Mouse (Mus musculus) thymus, postnatal 4 days (tissue): ENCODE results near the gene Kcnj3.
"Not testable (repeated sequence)": the region's sequence is repeated elsewhere in the genome, so short reads cannot be mapped to it uniquely, and the experiment has no call there.

ENCODE experiments used
- DNase-seq: peaks from one replicate; pipeline ENCODE4 v3.0.0; 2021

The Kcnj3 gene

DNA sequence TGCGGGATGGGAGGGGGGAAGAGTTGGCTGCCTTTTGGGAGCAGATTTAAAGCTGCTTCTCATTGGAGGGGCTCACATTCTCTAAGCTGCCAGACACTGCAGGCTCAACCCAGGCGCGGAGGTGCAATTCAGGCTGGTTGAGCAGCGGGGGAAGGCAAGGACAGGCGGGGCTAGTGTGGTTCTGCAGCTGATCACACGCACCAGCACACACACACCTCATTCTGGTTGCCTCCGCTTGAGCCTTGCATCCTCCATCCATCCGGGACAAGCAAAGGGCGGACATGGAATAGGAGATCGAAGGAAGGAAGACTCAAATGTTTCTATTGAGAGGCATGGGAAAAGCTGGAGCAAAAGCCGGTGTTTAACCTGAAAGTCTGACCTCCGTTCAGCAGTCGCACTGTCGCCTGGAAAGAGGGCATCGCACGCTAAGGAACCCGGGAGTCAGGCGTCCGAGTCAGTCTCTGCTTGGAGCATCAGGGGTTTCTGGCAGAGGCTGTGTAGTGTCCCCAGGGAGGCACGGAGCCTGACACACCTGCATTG is at the start of gene Kcnj3:
Gene Kcnj3, plus strand, starts transcription at position 250 of the 540 bp plus-strand sequence.
- DNase-seq = no peak

DNA sequence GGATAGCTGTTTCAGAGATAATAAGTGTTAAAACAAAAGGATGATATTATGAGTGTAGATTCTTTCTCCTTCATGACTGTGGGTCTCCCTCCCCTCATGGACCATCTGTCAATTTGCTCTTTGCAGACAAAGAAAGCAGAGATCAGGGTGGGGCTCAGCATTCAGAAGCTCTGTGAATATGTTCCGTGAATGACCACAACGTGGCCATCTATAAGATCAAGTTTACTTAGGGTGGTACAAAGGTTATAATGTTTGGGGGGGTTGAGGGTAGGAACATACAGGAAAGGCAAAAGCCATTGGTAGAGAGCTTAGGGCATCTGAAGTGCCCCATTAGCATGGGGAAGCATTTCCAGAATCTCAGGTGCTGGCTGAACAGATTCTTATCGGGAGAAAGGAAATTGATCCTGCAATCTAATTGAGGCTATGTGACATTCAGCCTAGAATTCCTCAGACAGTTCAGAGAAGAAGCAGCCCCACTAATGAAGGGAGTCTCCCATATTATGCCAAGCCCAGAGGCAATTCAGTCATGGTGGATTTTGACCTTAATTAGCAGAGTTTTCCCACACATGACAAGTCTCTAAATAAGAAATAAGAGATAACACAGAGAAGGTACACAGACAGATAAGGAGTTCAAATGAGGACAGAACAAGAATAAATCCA is 45.3 kb upstream of the Kcnj3 start:
- DNase-seq = no peak

DNA sequence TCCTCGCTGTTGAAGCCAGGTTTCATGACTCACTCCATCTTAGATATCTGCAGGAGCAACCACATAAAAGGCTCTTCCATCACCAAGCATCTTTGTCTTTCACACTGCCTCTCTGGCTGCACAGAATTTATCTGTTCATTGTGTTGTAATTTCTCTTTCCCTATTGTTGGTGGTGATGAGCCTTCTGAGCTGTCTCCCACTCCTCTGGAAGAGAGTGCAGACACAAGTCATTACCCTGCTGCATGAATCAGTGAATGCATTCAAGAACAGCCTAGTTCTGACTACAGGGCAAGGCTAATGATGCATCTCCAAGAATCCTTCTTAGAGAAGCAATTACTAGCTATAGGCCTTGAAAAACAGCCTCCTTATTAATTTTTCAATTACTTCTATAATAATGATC is 30.5 kb upstream of the Kcnj3 start:
- DNase-seq = no peak

DNA sequence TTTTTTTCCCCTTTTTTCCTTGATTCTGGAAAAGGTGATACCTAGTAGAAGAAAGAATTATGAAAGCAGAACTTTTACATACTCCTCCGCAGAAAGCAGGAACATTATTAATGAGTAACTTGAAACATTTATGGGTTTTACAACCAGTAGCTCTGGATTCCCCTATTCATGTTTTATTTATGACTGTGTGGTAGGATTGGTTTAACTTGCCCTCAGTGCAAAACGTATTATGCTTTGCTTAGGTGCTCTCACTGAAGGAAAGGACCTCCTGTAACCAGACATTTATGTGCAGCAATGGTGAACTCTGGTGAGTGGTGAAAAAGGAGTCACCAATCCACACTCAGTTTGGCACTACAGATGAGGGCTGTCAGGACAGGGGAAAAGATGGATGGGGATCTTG is 8.1 kb upstream of the Kcnj3 start:
- no peak for DNase-seq

DNA sequence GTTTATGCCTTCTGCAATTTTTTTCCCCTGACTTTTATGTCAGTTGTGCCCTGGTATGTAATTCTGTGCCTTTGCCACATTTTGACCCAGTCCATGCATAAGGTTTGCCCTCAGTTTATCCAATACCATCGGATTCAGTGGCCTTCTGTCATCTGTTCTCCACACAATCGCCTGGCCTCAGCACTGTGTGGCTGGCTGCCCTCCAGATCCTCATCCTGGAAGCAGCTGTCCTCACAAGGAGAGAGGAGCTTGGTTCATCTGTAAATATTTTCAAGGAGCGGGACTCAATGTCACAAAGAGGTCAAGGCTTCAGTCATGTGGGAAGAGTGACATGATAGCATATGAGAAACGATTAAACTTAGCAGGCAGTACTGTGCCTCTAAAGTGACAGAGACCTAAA is 3.7 kb upstream of the Kcnj3 start:
- DNase-seq = no peak

DNA sequence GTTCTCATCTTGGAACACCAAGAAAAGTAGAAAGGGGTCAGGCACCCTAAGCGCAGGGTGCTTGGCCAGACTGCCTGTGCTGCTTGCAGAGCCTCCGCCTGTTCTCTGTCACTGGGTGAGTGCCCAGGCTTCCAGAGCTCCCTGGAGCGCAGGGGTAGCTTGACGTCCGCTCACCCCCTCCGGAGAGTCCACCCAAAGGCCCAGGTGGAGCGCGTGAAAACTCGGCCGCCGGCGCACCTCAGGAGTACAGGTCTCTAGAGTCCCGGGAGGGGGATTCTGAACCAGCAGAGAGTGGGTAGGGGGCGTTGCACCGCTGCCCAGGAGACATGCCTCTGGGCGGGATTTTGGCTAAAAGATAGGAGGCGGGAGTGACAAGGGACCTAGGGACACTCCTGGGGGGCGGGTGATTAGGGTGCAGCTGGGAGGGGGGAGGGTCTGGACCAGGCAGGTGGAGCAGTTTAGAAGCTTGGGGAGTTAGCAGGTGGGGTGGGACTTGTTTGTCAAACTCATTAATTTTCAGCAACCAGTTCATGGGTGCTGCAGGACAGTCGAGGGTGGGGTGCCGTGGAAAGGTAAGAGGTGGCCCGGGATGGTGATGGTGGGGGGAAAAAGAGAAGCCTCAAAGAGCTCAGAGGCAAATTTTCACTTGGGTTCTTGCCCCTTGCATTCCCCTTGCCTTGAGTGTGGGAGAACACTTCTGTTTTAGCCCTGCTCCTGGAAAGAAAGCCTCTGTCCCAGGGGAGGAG is 664 bp downstream of the Kcnj3 start:
- no peak for DNase-seq

DNA sequence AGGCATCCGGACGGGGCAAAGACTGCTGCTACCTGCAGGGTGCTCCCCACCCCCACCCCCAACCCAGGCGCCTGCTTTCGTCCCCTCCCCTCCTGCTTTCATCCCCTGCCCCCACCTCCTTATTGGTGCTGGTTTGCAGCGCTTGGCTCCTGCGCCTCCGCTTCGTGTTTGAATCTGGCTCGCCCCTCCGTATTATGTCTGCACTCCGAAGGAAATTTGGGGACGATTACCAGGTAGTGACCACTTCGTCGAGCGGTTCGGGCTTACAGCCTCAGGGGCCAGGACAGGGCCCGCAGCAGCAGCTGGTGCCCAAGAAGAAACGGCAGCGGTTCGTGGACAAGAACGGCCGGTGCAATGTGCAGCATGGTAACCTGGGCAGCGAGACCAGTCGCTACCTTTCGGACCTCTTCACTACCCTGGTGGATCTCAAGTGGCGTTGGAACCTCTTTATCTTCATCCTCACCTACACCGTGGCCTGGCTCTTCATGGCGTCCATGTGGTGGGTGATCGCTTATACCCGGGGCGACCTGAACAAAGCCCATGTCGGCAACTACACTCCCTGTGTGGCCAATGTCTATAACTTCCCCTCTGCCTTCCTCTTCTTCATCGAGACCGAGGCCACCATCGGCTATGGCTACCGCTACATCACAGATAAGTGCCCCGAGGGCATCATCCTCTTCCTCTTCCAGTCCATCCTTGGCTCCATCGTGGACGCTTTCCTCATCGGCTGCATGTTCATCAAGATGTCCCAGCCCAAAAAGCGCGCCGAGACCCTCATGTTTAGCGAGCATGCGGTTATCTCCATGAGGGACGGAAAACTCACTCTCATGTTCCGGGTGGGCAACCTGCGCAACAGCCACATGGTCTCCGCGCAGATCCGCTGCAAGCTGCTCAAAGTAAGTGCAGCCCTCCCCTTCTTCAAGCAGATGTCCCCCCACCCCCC is 1.5 kb downstream of the Kcnj3 start:
- no peak for DNase-seq

DNA sequence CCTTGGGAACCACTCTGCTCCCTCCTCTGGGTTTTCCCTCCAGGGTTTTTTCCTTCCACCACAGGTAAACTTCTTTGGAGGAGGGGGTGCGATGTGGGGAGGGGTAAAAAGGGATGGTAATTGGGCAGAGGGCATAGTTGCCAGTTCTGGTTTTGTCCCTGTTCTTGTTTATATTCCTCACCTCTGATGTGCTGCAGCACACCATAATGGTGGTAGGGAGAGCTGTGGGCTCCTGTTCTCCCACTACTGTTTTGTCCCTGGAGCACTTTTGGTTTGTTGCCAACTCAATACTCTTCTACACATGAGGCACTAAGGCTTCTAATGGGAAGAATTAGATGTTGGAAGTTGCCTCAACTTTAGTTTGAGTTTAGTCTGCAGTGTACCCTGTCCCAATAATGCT is 2.2 kb downstream of the Kcnj3 start:
- DNase-seq = no peak

DNA sequence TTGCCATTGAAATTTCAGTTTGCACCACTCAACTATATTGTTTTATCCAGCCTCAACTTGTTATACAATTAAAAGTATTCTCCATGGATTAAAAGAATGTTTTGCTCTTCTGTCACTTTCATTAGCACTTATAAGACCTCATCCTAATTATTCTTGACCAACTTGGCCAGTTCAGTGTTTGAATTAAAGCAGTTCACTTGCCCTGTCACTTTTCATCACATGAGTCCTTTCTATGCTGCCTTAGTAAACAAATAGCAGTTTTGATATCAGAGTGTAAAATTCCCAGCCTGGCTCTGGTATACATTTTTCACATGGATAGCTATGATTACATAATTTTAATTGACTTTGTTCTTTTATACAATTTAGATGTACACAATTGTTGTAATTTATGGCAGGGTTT is 3.4 kb downstream of the Kcnj3 start:
- DNase-seq = no peak

DNA sequence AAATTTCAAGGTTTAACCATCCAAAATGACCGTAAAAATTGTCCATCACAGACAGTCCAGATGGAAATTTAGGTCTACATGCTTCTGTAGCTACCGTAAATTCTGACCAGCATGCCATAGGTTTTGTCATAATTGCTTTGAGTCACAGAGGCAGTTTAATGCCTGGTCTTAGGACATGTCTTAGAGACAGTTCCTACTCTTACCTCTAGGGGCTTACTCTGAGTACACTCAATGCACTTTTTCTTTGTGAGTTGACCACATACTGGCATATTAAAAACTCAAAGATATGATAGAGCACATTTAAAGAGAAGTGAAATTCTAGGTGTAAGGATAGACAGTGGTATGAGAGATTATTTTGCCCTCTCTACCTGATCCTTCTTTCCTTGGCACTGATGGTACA is 6.2 kb downstream of the Kcnj3 start:
- no peak for DNase-seq

DNA sequence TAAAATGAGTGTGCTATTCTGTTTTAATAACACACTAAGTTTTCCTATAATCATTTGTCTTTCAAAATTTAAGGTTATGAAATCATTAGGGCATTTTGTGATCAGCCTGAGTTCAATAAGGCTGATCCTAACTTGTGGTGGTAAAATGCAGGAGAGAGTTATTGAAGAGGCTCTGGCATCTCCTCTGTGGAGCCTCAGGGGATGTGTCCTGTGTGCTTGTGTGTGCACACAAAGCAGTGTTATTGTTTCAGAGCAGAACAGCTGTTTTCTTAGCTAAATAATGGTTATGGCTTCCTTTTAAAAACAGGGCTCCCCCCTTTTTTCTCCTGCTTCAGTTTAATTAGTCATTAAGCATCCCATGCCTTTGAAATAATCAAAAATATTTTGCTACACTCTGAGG is 11.5 kb downstream of the Kcnj3 start:
- DNase-seq = no peak

DNA sequence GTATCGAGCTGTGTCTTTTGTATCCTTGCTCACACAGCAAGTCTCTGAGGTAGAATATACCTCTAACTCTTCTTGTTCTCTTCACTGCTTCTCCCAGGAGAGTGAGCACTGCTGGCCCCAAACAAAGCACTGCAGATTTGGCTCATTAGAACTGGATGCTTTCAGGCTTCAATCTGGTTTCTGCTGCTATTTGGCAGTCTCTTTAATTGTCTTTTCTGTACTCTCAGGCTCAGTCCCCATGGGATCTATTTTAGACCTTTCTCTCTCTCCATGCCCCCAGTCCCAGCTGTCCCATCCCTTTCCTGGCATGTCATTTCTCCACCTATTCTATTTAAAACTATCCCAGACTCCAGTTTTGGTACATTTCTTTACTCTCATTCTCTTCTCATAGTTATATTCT is 15.0 kb downstream of the Kcnj3 start:
- no peak for DNase-seq

DNA sequence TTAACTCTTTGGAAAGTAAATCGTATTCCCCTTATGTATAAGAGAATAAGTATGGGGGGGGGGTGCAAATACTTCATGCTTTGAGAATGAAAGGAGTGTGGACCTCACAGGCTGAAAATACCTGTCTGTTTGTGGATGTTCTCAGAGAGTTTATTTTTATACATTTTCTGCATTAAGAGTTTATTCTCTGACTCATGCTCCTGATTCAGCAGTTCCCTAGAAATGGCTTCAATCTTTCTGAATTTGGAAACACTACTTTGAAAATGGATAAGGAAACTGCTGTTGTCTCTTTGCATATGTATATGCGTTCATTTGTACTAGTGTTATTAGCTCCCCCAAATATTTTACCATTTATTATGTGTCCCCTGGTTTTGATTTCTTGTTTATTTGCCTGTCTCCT is 23.4 kb downstream of the Kcnj3 start:
- DNase-seq = no peak

DNA sequence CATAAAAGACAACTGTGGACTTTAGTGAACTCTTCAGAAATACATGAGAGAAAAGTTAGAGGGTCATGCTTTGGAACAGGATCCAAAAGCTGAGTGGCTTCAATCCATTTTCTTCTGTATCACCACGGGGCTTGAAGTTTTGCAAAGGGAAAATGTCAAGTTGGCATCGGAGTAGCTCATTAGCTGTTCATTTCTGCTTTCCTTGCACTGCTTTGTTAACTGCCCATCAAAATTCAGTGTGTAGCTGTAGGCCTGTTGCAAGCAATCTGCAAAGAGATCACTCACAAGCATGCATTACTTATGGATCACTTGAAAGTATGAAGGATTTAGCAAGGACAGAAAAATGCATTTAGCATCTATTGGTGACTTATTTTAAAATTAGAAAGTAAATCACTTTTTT is 33.4 kb downstream of the Kcnj3 start:
- DNase-seq = no peak

DNA sequence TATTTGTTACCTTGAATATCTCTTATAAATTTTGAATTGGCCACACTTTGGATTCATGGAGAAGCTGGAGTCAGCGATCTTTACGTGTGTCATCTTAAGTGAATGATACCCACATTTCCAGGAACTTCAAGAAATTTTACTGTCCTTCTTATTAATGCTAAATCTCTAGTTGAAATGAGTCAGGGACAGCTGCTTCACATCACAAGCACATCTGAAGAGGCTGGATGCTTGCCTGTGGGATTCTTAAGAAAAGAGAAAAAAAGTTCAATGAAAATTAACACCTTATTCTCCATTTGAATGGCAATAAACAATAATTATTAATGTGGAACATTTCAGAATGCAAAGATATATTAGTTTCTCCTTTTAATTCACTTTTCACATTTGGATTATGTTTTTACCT is 34.2 kb downstream of the Kcnj3 start:
- no peak for DNase-seq

DNA sequence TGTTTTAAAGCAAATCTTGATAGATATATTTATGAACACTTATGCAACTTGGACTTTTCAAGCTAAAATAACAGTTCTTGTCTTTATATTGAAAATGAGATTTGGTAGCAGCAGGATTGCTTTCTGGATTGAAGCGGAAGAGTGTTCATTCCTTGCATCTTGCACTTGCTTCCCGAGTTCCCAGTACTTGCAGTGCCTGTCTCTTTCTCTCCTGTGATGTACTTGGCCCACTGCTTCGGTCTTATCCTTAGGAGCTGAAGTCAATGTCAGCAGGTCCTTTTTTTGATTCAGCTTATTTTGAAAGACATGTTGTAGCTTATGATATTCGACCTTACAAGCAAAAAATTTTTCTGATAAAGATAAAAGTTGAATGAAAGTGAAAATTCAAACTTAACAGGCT is 43.7 kb downstream of the Kcnj3 start:
- DNase-seq = no peak

DNA sequence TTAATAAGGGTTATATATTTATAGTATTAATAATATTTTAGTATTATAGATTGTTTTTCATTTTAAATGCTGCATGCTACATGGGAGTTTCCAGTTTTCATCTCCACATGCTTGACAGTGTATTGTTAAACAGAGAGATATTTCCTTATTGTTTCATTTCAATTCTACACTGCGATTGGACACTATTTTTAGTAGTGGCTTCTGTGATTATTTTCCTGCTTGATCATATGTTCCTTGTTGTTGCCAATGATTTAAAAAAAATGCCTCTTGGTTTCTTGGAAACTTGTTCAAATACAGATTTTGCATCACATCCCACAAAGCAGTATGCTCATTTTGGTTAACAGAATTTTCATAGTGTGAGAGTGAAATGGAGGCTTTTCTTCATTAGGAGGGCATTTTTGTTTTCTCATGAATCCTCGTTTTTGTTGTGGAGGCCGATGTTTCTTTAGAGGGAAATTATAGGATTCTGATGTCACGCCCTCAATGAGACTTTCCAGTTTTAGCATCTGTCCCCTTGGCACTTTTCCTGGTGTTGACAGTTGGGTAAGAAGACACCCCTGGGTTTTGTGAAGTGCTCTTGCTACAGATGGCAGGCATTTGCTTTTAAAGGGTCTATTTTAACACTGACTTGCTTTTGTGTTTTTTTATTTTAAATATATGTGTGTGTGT is 44.3 kb downstream of the Kcnj3 start:
- no peak for DNase-seq

DNA sequence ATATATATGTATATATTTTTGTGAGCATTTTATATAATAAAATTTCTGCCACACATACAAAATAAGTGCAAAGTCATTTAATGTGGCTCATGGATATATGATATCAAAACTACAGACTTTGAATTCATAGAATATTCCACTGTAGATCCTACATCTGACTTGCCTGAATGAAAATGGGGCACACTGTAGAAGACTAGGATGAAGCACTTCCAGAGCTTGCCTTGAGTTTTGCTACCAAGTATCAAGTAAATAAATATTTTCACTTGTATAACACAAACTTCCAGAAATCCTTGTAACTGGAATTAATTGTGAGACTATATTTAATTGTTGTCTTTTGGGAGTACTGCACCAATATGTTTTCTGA is 44.8 kb downstream of the Kcnj3 start:
- no peak for DNase-seq

DNA sequence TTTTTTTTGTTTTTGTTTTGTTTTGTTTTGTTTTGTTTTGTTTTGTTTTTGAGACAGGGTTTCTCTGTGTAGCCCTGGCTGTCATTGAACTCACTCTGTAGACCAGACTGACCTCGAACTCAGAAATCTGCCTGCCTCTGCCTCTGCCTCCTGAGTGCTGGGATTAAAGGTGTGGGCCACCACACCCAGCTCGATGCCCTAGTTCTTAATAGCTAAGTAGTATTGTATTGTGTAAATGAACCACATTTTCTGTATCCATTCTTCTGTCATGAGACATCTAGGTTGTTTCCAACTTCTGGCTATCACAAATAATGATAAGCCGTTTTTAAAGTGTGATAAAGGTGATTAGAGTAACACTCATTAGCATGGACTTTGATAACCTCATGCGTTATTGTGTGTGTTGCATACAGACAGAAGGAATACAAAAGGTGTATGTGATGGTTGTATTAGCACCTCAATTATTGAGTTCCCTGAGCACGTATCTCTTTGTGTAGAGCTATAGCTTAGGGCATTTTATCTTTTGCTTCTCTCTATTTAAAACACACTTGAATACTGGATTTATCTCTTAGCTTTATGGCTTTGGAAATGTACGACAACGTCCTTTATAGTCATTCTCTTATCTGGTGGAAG is 49.8 kb downstream of the Kcnj3 start:
- not testable (repeated sequence) for DNase-seq

DNA sequence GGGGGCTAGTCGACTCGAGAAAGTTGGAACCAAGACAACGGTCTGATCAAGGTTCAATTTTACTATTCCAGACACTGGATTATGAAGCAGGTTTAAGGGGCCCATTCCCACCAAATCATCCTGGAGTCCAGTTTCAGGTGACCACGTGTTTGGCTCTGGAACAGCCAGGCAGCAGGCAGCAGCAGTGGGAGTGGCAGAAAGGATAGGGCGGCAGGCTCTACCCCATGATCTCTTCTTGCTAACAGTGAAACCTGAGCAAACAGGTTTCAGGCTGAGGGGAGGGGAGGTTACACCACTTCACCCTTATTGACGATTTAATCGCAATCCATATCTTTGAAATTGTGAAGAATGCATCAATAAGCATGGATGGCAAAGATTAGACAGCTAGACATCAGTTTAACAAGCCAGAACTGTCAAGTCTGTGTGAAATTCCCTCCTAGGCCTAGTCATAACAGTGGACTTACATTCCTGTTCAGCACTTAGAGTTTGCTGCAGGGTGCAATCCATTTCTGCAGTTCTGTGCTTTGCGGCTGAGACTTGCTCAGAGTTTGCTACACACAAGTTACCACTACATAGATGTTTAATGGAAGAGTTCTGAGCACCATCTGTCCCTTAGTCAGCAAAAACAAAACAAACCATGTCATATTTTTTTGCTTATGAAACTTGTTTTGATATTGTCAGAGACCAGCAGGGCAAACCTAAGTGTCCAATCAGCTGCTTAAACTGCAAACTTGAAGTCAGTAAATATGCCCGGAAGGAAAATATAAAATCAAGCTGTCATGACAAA is 67.8 kb downstream of the Kcnj3 start:
- no peak for DNase-seq

DNA sequence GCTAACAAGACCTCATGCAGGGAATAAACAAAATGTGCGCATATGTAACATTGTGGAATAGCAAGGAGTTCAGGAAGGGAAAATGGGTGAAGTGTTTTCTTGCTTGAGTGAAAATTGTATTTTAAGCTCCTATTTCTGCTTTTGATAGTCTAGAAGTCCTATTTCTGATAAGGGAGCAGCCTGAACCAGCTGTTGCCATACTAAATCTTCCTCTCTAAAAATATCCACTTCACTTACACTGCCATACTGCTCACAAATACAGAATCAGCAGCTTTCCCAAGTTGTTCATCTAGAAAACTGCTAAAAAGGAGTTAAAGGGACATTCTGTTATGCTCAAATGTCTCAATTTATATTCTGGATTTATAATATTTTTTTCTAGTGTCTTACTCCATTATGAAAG is 69.9 kb downstream of the Kcnj3 start:
- DNase-seq = no peak

DNA sequence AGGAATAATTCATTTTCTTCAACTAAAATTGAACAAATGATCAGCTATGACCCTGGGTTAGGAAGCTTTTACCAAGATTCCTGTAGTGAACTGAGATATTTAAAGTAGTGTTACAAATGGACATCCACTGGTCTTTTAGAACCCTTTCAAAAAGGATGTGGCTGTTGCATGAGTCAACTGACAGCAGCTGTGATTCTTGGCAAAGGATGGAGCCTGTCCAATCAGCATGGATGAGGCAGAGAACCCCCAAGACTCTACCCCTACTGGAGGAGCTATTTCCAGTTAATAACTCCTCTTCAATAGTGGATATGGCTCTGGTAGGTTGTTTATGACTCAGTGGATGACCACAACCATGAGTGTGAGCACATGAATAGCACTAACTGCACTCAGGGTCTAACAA is 81.5 kb downstream of the Kcnj3 start:
- DNase-seq = no peak
